Mouse (Mus musculus) liver, embryonic 16.5 days (tissue): ENCODE data around the gene Fam78a. TPM values are rescaled to one million over a fixed set of nuclear protein-coding genes. Genes with fewer than 3 reads are reported as not detected.

Experiments used
- ATAC-seq: fragments of 200-750 bp; cut with Nextera tagmentation; 2 replicates; pipeline ENCODE4 v1.8.0; 2017; ENCODE audit warnings: low read depth, mild to moderate bottlenecking, moderate number of reproducible peaks, moderate library complexity
- H3K27ac ChIP-seq: fragments of 300-500 bp; sonication (generic); 2 replicates; pipeline ENCODE4 v1.5.1; 2014; ENCODE audit warnings: mild to moderate bottlenecking, low read length
- H3K27me3 ChIP-seq: fragments of 300-500 bp; sonication (generic); 2 replicates; pipeline ENCODE4 v1.6.1; 2014; ENCODE audit warnings: low read depth, low read length, mixed read lengths; ENCODE audit not compliant: control insufficient read depth, insufficient read depth
- H3K36me3 ChIP-seq: fragments of 300-500 bp; sonication (generic); 2 replicates; pipeline ENCODE4 v1.6.1; 2014; ENCODE audit warnings: mild to moderate bottlenecking; ENCODE audit not compliant: control insufficient read depth, insufficient read depth
- H3K4me1 ChIP-seq: fragments of 300-500 bp; sonication (generic); 2 replicates; pipeline ENCODE4 v1.6.1; 2014; ENCODE audit warnings: low read depth, low read length, mixed read lengths; ENCODE audit not compliant: control insufficient read depth
- H3K4me2 ChIP-seq: fragments of 300-500 bp; sonication (generic); 2 replicates; pipeline ENCODE4 v1.6.1; 2014; ENCODE audit warnings: low read depth, low read length, mixed read lengths
- H3K4me3 ChIP-seq: fragments of 300-500 bp; sonication (generic); 2 replicates; pipeline ENCODE4 v1.5.1; 2014; ENCODE audit warnings: low read depth, mild to moderate bottlenecking, low read length
- H3K9ac ChIP-seq: fragments of 300-500 bp; sonication (generic); 2 replicates; pipeline ENCODE4 v1.6.1; 2014; ENCODE audit warnings: low read depth, low read length
- H3K9me3 ChIP-seq: fragments of 300-500 bp; sonication (generic); replicated peaks from 2 replicates; pipeline ENCODE4 v1.6.1; 2016; ENCODE audit warnings: low read length; ENCODE audit not compliant: control insufficient read depth
- WGBS: fragments of 180-500 bp; shearing (Covaris S2); extraction: QIAGEN DNeasy Blood & Tissue Kit; methylation state at CpG from one replicate; pipeline ENCODE4 v1.1.7; 2014; ENCODE audit not compliant: insufficient replicate concordance; 5-methylcytosine and 5-hydroxymethylcytosine counted together
- polyA plus RNA-seq: library from polyadenylated mRNA; unstranded; fragments of >200 nt; fragmentation: Nextera tagmentation; extraction: Ambion mirVana; gene quantifications from 2 replicates; pipeline ENCODE4 v1.2.1, GENCODE M21; 2015

The Fam78a gene
- polyA plus RNA-seq, 1 experiment from 2014 or later = 6.5 TPM

DNA sequence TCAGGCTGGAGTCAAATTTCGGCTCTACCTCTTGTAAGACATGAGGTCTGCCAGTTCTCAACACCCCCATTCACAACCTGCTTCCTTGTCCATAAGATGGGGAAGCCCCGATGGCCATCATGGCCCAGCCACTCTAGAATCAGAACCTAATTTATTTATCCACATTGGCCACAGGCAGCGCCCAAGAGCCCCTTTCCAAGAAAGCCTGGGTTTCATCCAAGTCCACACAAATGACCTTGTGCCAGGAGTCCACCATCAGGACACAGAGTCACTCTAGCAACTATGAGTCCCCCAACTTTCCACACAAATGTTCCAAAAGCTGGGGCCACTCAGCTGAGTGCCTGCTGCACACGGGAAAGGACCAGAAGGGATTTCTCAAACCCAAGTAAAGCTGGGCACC lies 18.7 kb downstream of the Fam78a start:
- Histone ChIP-seq H3K9ac (no peak overlapping the region), H3K4me2 (no peak overlapping the region), H3K27me3 (no peaks in the 10 kb centered on the region), H3K4me1 (peaks cover 35% of the 10 kb centered on the region), H3K9me3 (no peaks in the 10 kb centered on the region), H3K4me3 (no peak overlapping the region), H3K27ac (no peak overlapping the region), H3K36me3 (peaks cover 22% of the 10 kb centered on the region)
- no peak for ATAC-seq
- WGBS = 82% methylated on average over 4 of the region's 4 CpGs

DNA sequence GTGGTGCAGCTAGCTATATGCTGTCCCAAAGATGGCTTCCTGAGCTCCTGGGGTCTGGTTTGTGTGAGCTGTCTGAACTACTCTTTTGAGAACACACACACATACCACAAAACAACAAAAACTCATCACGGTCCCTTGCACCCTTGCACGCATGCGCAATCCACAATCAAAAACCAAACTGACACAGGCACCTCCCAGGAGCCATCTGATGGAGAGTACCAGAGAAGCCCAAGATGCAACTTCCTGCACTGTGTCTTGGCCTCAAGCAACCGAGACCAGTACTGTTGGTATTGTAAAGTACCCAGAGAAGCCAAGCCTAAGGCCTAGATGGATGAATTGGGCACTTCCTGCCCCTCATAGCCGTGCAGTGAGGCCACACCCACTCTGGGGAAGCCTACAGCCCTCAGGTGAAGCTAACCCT lies 19.3 kb downstream of the Fam78a start:
- Histone ChIP-seq H3K27me3 (no peaks in the 10 kb centered on the region), H3K4me1 (peaks cover 41% of the 10 kb centered on the region), H3K9me3 (no peaks in the 10 kb centered on the region), H3K27ac (peak overlapping the region; percentile 20; the same call in 1 of the 2 replicates), H3K4me3 (no peak overlapping the region), H3K9ac (no peak overlapping the region), H3K36me3 (peaks cover 22% of the 10 kb centered on the region), H3K4me2 (no peak overlapping the region)
- WGBS = 63% methylated on average over 5 of the region's 5 CpGs
- no peak for ATAC-seq

DNA sequence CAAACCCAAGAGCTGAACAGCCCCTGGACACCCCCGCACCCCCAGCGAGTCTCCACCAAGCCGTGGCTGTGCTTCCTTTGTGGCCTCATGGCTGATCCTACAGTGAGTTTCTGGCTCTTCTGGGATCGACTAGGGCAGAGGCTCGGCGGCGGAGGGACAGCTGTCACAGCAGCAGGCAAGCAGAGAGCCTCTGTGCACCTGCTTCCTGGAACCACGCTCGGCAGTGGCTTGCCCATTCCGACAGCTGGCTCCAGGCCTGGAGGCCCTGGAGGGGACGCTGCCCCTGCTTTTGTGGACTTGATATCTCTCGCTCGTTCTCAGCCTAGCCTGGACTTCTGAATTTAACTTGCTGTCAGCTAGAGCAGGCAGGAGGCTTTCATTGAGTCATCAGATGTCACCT lies 19.7 kb downstream of the Fam78a start:
- Histone ChIP-seq H3K27ac (peak overlapping the region; percentile 30), H3K4me1 (peaks cover 42% of the 10 kb centered on the region)

DNA sequence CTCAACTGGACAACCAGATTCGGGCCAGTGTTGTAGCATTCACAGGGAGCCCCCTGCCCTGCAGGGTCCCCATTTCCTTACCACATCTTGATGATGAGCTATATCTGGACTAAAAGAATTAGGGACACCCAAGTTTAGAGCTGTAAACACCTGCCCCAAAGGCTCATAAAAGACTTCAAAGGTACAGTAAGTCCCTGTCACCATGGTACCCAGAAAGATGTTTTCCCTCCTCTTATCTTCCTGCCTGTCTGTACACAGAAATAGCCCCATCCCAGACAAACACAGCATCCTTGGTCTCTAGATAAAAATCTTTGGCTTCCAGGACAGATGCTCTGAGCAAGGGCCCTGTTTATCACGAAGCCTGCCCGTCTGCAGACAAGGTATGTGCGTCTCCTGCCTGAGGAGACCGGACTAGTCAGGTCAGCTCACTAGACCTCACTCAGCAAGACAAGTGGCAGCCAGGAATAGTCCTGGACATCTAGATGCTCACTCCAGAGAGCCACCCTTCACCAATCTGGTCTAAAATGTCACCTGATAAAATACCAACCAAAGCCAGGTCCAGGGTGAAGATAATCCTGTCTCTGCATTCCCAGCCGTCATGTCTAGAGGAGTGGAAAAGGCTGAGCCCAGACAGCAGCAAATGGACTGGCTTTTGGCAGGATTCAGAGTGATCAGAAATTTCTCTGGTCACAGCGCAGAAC lies 21.1 kb downstream of the Fam78a start:
- Histone ChIP-seq H3K27me3 (no peaks in the 10 kb centered on the region), H3K4me2 (no peak overlapping the region), H3K4me1 (peaks cover 42% of the 10 kb centered on the region), H3K4me3 (no peak overlapping the region), H3K27ac (peak overlapping the region; percentile 83), H3K9me3 (no peaks in the 10 kb centered on the region), H3K36me3 (peaks cover 11% of the 10 kb centered on the region; the same call in 1 of the 2 replicates), H3K9ac (no peak overlapping the region)
- 53% methylated on average over 7 of the region's 7 CpGs for WGBS
- no peak for ATAC-seq

More for the DNA sequence above, 19.7 kb downstream of the Fam78a start:
- WGBS = 50% methylated on average over 13 of the region's 13 CpGs
- Histone ChIP-seq H3K4me2 (no peak overlapping the region), H3K36me3 (peaks cover 22% of the 10 kb centered on the region), H3K27me3 (no peaks in the 10 kb centered on the region), H3K9ac (no peak overlapping the region), H3K9me3 (no peaks in the 10 kb centered on the region), H3K4me3 (no peak overlapping the region)
- ATAC-seq = no peak

DNA sequence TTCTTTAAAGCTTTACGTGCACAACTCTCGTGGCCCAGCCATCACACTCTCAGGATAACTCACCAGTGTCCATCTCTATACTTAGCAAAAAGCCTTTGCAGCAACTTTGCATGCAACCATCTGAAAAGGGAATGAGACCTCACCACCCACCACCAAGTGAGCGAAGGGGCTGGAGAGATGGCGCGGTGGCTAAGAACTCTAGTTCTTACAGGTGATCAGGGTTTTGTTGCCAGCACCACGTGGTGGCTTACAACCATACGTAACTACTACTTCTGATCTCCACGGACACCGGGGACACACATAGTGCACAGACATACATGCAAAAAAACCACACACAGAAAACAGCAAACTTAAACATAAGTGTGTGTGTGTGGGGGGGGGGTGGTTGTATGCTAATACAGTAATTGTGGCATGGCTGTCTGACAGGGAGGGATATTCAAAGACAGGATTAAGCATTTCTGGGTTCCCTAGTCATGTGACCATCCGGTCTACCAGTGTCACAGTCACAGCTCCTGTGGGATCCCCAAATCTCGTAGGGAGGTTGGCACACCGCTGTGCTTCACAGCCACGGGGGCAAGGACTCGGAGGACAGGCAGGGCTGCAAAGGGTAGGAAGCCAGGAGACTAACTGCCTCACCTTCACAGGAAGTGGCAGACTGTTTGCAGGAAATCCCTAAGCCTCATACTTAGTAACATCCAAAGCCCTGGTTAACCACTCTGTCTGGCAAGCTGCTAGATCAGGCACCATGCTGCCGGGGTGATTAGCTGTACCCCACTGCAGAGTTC lies 21.8 kb downstream of the Fam78a start:
- peaks cover 42% of the 10 kb centered on the region for H3K4me1 ChIP-seq
- H3K4me2 ChIP-seq = peak overlapping the region; percentile 45; the same call in 1 of the 2 replicates
- 61% methylated on average over 15 of the region's 15 CpGs for WGBS
- H3K9ac ChIP-seq = peak overlapping the region; percentile 36; the same call in 1 of the 2 replicates
- no peak for ATAC-seq
- peak overlapping the region; percentile 83 for H3K27ac ChIP-seq
- H3K36me3 ChIP-seq = peaks cover 6% of the 10 kb centered on the region; the same call in 1 of the 2 replicates
- no peaks in the 10 kb centered on the region for H3K9me3 ChIP-seq
- no peak overlapping the region for H3K4me3 ChIP-seq
- H3K27me3 ChIP-seq = no peaks in the 10 kb centered on the region

DNA sequence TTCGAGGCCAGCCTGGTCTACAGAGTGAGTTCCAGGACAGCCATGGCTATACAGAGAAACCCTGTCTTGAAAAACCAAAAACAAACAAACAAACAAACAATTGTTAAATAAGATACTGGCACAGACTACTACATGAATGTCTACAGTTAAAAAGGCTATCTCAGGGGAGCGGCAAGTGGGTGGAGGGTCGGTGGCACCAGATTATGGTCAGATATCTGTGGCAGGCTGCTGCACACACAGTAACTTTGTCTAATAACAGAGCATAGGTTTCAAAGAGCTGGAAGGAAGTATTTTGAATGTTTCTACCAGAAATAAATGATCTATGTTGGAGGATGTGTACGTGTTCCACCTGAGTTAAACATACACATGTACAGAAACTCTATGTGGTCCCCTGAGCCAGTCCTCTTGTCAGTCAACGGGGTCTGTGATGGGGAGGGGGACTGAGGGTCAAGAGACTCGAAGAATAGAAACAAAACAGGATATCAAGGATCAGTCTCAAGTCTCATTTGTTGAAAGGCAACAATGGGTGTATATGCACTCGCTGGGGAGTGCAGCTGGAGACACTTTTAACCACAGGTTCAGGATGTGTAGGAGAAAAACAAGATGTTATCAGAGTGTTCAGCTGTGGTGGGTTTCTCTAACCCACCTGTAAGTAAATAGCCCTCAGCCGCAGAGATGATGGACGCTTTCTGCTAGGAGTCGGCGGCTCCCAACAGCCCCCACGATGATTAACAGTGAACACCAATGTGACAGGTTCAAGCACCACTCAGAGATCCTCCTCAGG lies 22.7 kb downstream of the Fam78a start:
- peak overlapping the region; percentile 83 for H3K27ac ChIP-seq

DNA sequence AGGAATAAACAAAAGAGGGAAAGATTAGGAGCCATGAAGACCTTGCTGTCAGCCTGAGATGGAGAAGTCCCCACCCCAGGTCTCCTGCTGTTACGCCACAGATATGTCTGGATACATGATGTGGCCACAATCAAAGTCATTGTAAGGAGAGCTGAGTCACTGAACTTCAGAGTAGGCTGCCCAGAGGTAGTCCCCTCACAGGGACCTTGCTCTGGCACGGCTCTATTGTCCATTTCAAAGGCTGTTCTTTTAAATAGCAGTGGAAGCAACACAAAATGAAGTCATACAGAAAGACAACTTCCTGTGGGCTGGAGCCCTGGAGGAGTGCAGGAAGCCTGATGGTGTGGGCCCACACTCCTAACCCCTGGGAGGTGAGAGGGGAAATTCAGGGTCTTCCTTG lies 23.5 kb downstream of the Fam78a start:
- Histone ChIP-seq H3K4me1 (peaks cover 48% of the 10 kb centered on the region), H3K4me3 (no peak overlapping the region), H3K9me3 (no peaks in the 10 kb centered on the region), H3K27ac (peak overlapping the region; percentile 83), H3K4me2 (peak overlapping the region; percentile 45; the same call in 1 of the 2 replicates), H3K9ac (peak overlapping the region; percentile 10; the same call in 1 of the 2 replicates), H3K36me3 (0 out of 2 replicates have a peak, but pooled peaks cover 3% of the 10 kb centered on the region), H3K27me3 (no peaks in the 10 kb centered on the region)
- WGBS = 11% methylated on average over 2 of the region's 2 CpGs
- peak; percentile 74 for ATAC-seq

More for the DNA sequence above, 22.7 kb downstream of the Fam78a start:
- H3K27me3 ChIP-seq = no peaks in the 10 kb centered on the region
- no peaks in the 10 kb centered on the region for H3K9me3 ChIP-seq
- H3K36me3 ChIP-seq = 0 out of 2 replicates have a peak, but pooled peaks cover 3% of the 10 kb centered on the region
- peak overlapping the region; percentile 45 for H3K4me2 ChIP-seq
- H3K9ac ChIP-seq = peak overlapping the region; percentile 37
- peak; percentile 80 for ATAC-seq
- H3K4me1 ChIP-seq = peaks cover 46% of the 10 kb centered on the region
- WGBS = 23% methylated on average over 12 of the region's 12 CpGs
- H3K4me3 ChIP-seq = no peak overlapping the region

DNA sequence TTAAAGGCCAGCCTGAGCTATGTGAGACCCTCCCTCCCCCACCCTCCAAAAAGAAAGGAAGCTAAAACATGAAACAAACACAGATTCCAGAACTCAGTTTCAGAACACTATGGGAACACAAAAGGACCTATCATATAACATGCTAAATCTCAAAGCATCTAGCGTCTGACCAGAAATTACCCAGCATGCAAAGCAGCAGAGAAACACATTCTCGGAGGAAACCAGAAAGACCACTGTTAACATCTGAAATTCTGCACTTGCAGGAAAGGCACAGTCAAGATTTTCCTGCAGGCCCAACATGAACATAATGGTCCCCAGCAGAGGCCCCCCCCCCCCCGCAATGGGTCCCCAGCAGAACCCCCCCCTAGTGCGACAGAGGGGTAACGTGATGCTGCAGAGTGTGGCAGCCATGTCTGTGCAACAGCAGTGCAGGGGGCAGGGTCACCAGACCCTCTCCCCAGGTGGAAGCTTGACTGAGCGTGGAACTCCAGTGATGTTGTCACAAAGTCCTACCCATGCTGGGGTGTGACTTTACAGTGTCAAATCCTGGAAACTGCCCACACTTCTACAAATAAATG lies 24.3 kb downstream of the Fam78a start:
- WGBS = 66% methylated on average over 6 of the region's 6 CpGs
- no peak overlapping the region for H3K9ac ChIP-seq
- no peak for ATAC-seq
- no peaks in the 10 kb centered on the region for H3K36me3 ChIP-seq
- H3K4me1 ChIP-seq = peaks cover 48% of the 10 kb centered on the region
- no peaks in the 10 kb centered on the region for H3K9me3 ChIP-seq
- H3K27ac ChIP-seq = peak overlapping the region; percentile 83; the same call in 1 of the 2 replicates
- no peak overlapping the region for H3K4me2 ChIP-seq
- no peak overlapping the region for H3K4me3 ChIP-seq
- H3K27me3 ChIP-seq = no peaks in the 10 kb centered on the region
